In genomic region chr1:180990671-180991070, GRCm38 (mm10) we compare ENCODE assay signal across 23 mouse cellular contexts. TPM values are rescaled to one million over a fixed set of nuclear protein-coding genes. Genes with fewer than 3 reads are reported as not detected.
DNase-seq lines count a peak whose midpoint lies in the region; TF ChIP-seq lines count a peak whose summit lies in the region.
"Had no signal": no experiment of that assay in that cellular context is flagged by ENCODE, and none has a peak within 500 bp of the region (broad histone marks: within the 10 kb centered on the region; RNA-seq: fewer than 3 reads in every experiment).

No protein-coding gene starts in this region.

- peaks cover 40% of the 10 kb centered on the region for H3K36me3 ChIP-seq in liver, adult 2 months (ENCODE audit: control insufficient read depth, insufficient read depth, low read length)
- H3K36me3 ChIP-seq: G1E had no signal

- 28% methylated on average over 3 of the region's 3 CpGs for WGBS in liver, adult 2 months

- H3K79me2 ChIP-seq in liver, adult 2 months (ENCODE audit: control insufficient read depth, insufficient read depth, low read length), result no peaks in the 10 kb centered on the region

- H3K27me3 ChIP-seq in liver, adult 2 months (ENCODE audit: control insufficient read depth, insufficient read depth, low read length), result no peaks in the 10 kb centered on the region
- H3K27me3 ChIP-seq: CH12.LX, Patski had no signal

- peaks cover 5% of the 10 kb centered on the region; the same call in 1 of the 2 replicates for H3K4me1 ChIP-seq in liver, adult 2 months (ENCODE audit: control insufficient read depth, insufficient read depth, low read length)

- H3K27ac ChIP-seq in liver, adult 2 months (replicated peaks; ENCODE audit: insufficient read depth, low read depth, low read length), result no peak overlapping the region

- no peak overlapping the region for H3K9ac ChIP-seq in liver, adult 2 months (ENCODE audit: low read depth, low read length)

- DNase-seq in adrenal gland, adult 2 months, result peak; percentile 58
- DNase-seq in adrenal gland, postnatal 4 days (ENCODE audit: low spot score in 2 of 2), result no peak
- DNase-seq in adrenal gland, adult 8-10 months, result peak; percentile 54
- no peak for DNase-seq in adrenal gland, adult 18-20 months (ENCODE audit: low spot score in 2 of 2)
- DNase-seq in liver, adult 2 months (ENCODE audit: extremely low read depth, low read depth, low spot score), result peak; percentile 63
- DNase-seq in liver, result no peak
- DNase-seq: adrenal gland, postnatal 10 days; adrenal gland, postnatal 14 days; adrenal gland, postnatal 25 days; adrenal gland, postnatal 36 days; B cell, adult 2 months; cerebellum, adult 11 months; cerebellum, adult 11-12 months; cerebellum, adult 18-20 months; cerebellum, adult 2 months; cerebellum, adult 8-10 months; cerebellum, adult 9-10 months; cerebellum, adult 9-11 months had no signal

- TF ChIP-seq POLR2A in liver, adult 2 months (IDR thresholded peaks at IDR 0.05; ENCODE audit: extremely low read depth, insufficient read depth, low read length), result no peak

- TF ChIP-seq CTCF in liver, adult 2 months (IDR thresholded peaks at IDR 0.05; ENCODE audit: low read depth, low read length), result no peak

- no peak overlapping the region for H3K4me3 ChIP-seq in liver, adult 2 months (ENCODE audit: insufficient read depth, low read depth, low read length)

RNA-seq across cellular contexts. Expression of gene Ephx1, which starts 30.0 kb away (rescaled TPM):
- 100 to 1,000 TPM; 209 to 314 TPM for total RNA-seq in adrenal gland, adult 2 months (2021)
- 112 and 140 TPM in 2 replicates for polyA plus RNA-seq in adrenal gland, adult 2 months (2012; rRNA removed)
- 10 to 100 TPM; 85.8 to 86.5 TPM for total RNA-seq in adrenal gland, postnatal 4 days (2021)
- 100 to 1,000 TPM; 324 to 382 (median 360) TPM for total RNA-seq in adrenal gland, adult 8-10 months (2022)
- 100 to 1,000 TPM; 198 to 228 TPM for total RNA-seq in adrenal gland, adult 18-20 months (2021)
- 220 and 428 TPM in 2 replicates for total RNA-seq in liver, adult 2 months (2014; rRNA removed)
- 287 and 304 TPM in 2 replicates for polyA plus RNA-seq in liver, adult 2 months (2012; rRNA removed)
- total RNA-seq: G1E had no signal
- polyA plus RNA-seq: G1E had no signal

RNA-seq across cellular contexts. Expression of gene Tmem63a, which starts 48.5 kb away (rescaled TPM):
- 10 to 100 TPM; 52.8 to 66.0 TPM for total RNA-seq in adrenal gland, adult 2 months (2021)
- polyA plus RNA-seq in adrenal gland, adult 2 months (2012; rRNA removed), result 135 and 238 TPM in 2 replicates
- 10 to 100 TPM; 32.2 to 33.0 TPM for total RNA-seq in adrenal gland, postnatal 4 days (2021)
- total RNA-seq in adrenal gland, adult 8-10 months (2022), result 10 to 100 TPM; 79.6 to 95.9 (median 87.5) TPM
- 10 to 100 TPM; 44.7 to 77.9 TPM for total RNA-seq in adrenal gland, adult 18-20 months (2021)
- total RNA-seq in liver, adult 2 months (2014; rRNA removed), result 9.5 and 12.8 TPM in 2 replicates
- 14.6 and 15.8 TPM in 2 replicates for polyA plus RNA-seq in liver, adult 2 months (2012; rRNA removed)

RNA-seq across cellular contexts. Expression of gene Lefty1, which starts 55.8 kb away (rescaled TPM):
- 10 to 100 TPM in 1 of 2 experiments, 1 to 10 TPM in 1; 2.0 to 11.3 TPM for total RNA-seq in adrenal gland, adult 2 months (2021)
- 34.2 and 35.6 TPM in 2 replicates for polyA plus RNA-seq in adrenal gland, adult 2 months (2012; rRNA removed)
- 1 to 10 TPM; 1.4 to 2.7 TPM for total RNA-seq in adrenal gland, postnatal 4 days (2021)
- total RNA-seq in adrenal gland, adult 8-10 months (2022), result 10 to 100 TPM in 3 of 4 experiments, 1 to 10 TPM in 1; 5.8 to 22.3 (median 14.0) TPM
- 1 to 10 TPM; 3.3 to 5.7 TPM for total RNA-seq in adrenal gland, adult 18-20 months (2021)
- 1.8 and 1.9 TPM in 2 replicates for total RNA-seq in liver, adult 2 months (2014; rRNA removed)
- 1.4 TPM in 2 replicates for polyA plus RNA-seq in liver, adult 2 months (2012; rRNA removed)
- total RNA-seq: CH12.LX, G1E had no signal
- polyA plus RNA-seq: activated CD4-positive, CD25-positive, alpha-beta regulatory T cell, adult 4 months; CD4-positive, CD25-positive, alpha-beta regulatory T cell, adult 4 months; G1E had no signal

Comparison
In these comparisons a context has a peak if more than half of its experiments do, and no peak if none do; other contexts are left out.
1. DNase-seq: peak in adrenal gland, adult 2 months (single experiment), adrenal gland, adult 8-10 months (single experiment) and liver, adult 2 months (single experiment); none in adrenal gland, postnatal 4 days (0 of 2), adrenal gland, adult 18-20 months (0 of 2) and liver (single experiment).